Mouse (Mus musculus): ENCODE results near the gene Hhex.

DNA sequence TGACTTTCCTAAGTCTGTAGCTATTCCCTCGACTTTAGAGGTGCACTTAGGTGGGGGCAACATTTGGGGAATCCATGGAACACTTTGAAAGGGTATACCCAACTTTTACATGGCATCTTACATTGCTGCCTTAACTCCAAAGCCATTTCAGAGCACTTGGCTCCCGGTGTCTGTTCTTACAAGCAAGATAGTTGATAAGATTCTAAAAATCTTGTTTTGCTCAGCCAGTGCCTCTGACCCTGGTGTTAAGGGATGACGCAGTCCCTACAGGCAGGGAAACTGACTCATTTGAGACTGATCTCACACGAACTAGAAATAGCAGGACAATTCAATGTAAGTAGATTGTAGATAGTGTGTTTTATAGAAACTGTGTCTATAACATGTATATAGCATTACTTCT, 5.6 kb downstream of the Hhex start:
- TF ChIP-seq CTCF (IDR thresholded peaks at IDR 0.05; ENCODE audit: control insufficient read depth, insufficient read depth, low read length) (no peak), POLR2A (IDR thresholded peaks at IDR 0.05; ENCODE audit: borderline replicate concordance, control insufficient read depth, low read depth, low read length) (no peak)

Data from bone marrow, adult 2 months (tissue).